Mouse (Mus musculus) left cerebral cortex, adult 2 months (tissue): ENCODE measurements at regions not wholly inside any gene's neighbourhood (a gene's known extent, or its start where the extent isn't known, plus 50 kb on each side); places are given as distances from the start of the nearest gene placed in this dataset.

Experiments
- DNase-seq, 2 experiments: peaks; one replicate each; pipeline ENCODE4 v3.0.0; 2021 to 2022; ENCODE audit warnings: low spot score in 2 of 2, mixed read lengths in 1 of 2; ENCODE audit errors: extremely low spot score in 1 of 2
- H3K27ac ChIP-seq: fragments of 200-600 bp; 2 replicates; pipeline ENCODE4 v1.8.1; 2022
- H3K4me3 ChIP-seq: fragments of 200-600 bp; 2 replicates; pipeline ENCODE4 v1.8.1; 2022
- CTCF ChIP-seq: fragments of 200-600 bp; IDR thresholded peaks from 2 replicates; pipeline ENCODE4 v1.8.1; 2022; ENCODE audit warnings: antibody characterized with exemption, mild to moderate bottlenecking, moderate library complexity
- intact Hi-C: fragments of 180-260 bp; cut with DNase I; formaldehyde crosslinking; loops from one replicate; pipeline ENCODE4 v1.15.1; 2025

DNA sequence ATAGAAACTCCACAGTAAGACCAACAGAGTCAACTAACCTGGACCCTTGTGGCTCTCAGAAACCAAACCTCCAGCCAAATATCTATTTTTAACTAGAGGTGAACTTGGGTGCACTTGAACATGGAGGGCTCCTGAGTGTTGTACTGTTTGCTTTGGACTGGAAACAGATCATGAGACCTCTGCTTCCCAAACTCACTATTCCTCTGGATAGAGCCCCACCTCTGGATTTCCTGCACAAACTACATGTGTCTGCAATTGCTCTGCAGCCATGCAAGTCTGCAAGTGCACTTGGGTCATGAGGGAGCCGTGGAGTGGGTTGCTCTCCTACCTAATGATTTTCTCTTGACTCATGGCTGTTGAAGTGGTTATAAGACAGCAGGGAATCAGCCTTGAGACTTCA, 759.9 kb upstream of the Fam160b2 start:
- intact Hi-C loops, result no loop called here
- no peak for TF ChIP-seq CTCF
- no peak for DNase-seq

DNA sequence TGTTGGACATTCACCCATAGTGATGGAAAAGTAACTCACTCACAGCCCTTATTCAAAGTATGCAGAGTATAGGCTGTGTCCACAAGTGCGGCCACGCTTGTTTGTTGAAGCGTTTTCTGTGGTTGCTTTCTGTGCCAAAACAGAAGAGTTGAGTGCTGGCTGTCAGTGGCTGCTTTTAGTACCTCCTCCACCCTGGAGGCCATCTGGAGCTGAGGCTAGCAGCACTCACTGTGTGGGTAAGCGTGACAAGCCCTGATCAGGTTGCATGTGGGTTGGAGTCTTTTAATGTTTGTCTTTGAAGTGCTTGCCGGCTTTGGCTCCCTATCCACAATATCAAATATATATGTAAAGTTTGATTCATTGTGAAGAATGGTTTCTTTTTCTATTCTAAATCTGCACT, 738.6 kb upstream of the Fam160b2 start:
- Histone ChIP-seq H3K4me3 (no peak overlapping the region), H3K27ac (no peak overlapping the region)
- DNase-seq, result peak; percentile 43 to 63
- intact Hi-C loops, result loop anchor here (1.0 to 5.0 kb wide), 5 partner anchors 126 to 901 kb away; no protein-coding TSS in a partner anchor
- TF ChIP-seq CTCF, result no peak

More for the DNA sequence above, 759.9 kb upstream of the Fam160b2 start:
- Histone ChIP-seq H3K27ac (no peak overlapping the region), H3K4me3 (no peak overlapping the region)

DNA sequence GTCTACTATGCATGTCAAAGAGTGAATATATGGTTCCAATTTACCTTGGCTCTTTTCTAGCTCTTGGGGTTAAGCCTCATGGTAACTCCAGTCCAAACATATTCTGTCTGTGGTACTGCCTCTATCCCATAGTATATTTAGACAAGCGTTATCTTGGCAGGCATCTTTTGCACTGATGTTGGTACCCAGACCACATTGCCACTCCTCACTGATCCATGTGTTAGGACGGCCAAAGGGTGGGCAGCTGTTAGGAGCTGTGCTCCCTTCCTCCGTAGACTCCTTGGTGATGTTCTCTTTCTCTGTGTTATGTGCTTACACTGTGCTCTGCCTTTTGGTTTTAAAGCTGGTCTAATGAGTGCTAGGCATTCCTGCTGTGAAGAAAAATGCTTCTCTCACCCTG, 737.3 kb upstream of the Fam160b2 start:
- Histone ChIP-seq H3K27ac (no peak overlapping the region), H3K4me3 (no peak overlapping the region)
- TF ChIP-seq CTCF, result no peak
- peak in 1 of 2 experiments; percentile 2 for DNase-seq
- intact Hi-C loops, result loop anchor here (5.0 kb wide), 1 partner anchor 635 kb away; no protein-coding TSS in a partner anchor

DNA sequence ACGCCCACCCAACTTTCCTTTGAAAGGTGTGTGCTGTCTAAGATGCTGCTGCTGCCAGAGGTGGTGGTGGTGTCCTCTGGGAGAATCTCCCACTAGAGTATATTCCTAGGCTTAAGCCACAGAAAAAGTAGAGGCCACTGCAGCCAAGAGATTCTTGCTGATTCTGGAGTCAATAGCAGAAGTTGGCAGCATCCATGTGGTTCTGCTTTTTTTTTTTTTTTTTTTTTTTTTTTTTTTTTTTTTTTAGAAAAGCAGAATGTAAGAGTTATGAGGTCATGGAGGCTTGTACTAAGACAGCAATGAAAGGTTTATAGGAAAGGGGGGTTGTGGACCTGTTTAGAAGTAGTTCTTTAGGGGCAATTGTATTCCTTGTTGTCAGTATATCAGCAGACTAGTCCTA, 734.4 kb upstream of the Fam160b2 start:
- H3K4me3 ChIP-seq, result no peak overlapping the region
- intact Hi-C loops, result loop anchor here (5.0 kb wide), 1 partner anchor 153 kb away; no protein-coding TSS in a partner anchor
- no peak for TF ChIP-seq CTCF
- DNase-seq, result peak in 1 of 2 experiments; percentile 1
- no peak overlapping the region for H3K27ac ChIP-seq

DNA sequence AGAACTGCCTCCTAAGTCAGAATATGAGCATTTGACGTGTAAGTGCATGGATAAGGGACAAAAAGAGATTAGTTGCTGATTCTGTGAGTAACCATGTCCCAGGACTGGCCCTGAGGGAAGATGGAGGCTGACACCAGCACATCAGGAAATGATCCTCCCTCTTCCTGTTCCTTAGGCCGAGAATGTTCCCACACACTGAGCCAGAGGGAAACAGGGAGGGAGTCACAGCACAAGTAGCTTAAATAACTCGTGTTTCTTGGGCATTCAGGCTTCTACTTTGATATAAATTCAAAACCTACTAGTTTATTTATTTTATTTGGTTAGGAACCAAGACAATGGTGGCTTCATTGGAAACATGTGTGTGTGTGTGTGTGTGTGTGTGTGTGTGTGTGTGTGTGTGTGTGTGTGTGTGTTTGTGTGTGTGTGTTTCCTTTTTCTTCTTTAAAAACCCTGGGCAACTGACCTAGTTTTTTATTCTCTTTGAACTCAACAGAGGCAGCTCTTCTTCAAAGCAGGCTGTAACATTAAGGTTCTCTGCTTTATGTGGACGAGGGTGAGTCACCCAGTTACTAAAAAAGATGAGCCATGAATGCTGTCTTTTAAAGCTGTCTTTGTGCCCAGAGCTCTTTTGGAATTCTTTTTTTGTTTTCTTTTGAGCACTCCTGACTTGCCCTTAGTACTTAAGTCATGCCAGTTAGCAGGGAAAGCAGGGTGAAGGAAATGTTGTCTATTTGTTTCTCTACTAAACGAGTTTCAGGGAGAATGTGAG, 730.4 kb upstream of the Fam160b2 start:
- Histone ChIP-seq H3K4me3 (no peak overlapping the region), H3K27ac (peak overlapping the region; percentile 77)
- intact Hi-C loops, result loop anchor here (1.0 to 5.0 kb wide), 6 partner anchors 98 to 909 kb away; no protein-coding TSS in a partner anchor
- DNase-seq, result no peak
- no peak for TF ChIP-seq CTCF

DNA sequence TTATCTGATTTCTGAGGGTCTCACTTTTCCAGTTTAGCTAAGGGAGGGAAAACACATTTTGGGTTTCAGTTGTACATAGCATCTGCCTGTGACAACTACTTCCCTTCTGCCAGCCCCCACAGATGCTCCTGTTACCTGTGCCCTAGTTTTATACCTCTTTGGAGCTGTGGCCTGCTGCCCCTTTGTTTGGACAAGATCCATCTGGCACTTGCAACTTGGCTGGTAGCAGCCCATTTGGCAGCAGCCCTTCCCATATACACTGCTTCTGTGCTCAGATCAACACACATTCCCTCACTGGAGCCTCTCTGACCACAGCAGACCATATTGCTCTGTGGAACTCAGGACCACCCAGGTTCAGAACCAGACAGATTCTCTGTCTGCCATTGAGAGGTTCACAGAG, 728.0 kb upstream of the Fam160b2 start:
- intact Hi-C loops, result loop anchor here (5.0 kb wide), 2 partner anchors 95 to 225 kb away; no protein-coding TSS in a partner anchor
- no peak for TF ChIP-seq CTCF
- Histone ChIP-seq H3K4me3 (no peak overlapping the region), H3K27ac (no peak overlapping the region)
- DNase-seq, result no peak

DNA sequence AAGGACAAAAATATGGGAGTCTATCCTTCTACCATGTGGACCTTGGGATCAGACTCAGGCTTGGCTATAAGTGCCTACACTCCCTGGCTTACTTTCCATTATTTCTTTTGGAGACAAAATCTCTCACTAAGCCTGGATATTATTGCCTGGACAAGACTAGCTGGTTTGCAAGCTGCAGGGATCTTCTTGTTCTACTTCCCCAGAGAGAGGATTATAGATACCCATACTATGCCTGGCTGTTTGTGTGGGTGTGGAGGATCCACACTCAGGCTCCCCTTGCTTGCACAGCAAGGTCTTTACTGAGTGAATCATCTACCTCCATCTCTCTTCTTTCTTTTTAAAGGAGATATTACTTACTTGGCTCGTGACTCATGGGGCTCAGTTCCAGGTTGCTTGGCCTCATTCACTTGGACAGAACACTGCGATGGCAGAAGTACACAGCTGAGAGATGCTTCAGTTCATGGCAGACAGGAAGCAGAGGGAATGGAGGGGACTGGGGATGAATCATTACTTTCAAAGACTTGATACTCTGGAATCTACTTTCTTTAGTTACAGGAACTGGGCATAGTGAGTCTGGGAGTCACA, 727.0 kb upstream of the Fam160b2 start:
- intact Hi-C loops, result loop anchor here (5.0 kb wide), 2 partner anchors 94 to 224 kb away; no protein-coding TSS in a partner anchor
- no peak overlapping the region for H3K4me3 ChIP-seq
- no peak overlapping the region for H3K27ac ChIP-seq
- peak in 1 of 2 experiments; percentile 29 for DNase-seq
- no peak for TF ChIP-seq CTCF

DNA sequence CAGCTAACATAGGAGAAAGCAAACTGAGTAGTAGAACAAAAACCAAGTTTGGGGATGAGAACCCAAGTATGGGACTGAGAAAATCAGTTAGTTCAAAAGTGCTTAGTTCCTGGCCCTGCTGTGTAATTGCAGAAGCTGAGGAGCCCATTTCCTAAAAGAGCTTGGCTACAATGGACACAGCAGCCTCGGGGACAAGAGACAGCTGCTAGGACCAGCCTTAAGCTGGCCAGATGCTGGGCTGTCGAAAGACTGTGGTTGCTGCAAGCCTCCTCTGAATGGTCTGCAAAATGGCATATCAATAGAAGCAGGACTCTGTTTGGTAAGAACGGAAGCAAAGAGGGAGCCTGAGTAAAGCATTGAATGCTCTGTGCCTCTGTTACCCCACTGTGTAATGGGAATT, 715.6 kb upstream of the Fam160b2 start:
- no peak for TF ChIP-seq CTCF
- intact Hi-C loops, result no loop called here
- Histone ChIP-seq H3K4me3 (no peak overlapping the region), H3K27ac (no peak overlapping the region)
- DNase-seq, result no peak

DNA sequence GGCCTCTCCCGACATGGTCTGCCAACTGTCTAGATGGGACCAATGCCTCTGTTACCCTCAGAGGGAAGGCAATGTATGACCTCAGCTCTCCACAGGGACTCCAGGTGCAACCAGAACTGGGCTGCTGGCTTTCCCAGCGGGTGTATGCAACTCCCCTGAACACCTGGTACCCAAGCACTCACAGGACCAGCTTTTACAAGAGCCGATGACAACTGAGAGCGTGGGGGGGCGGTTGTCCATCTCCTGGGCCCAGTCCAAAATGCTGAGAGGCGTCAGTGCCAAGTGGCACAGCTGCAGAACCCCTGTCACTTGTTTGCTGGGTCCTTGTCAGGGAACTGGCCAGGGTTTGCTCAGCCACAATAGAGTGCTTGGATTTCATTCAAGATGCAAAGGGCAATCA, 700.1 kb upstream of the Fam160b2 start:
- intact Hi-C loops, result no loop called here
- no peak for DNase-seq
- TF ChIP-seq CTCF, result no peak
- no peak overlapping the region for H3K27ac ChIP-seq
- H3K4me3 ChIP-seq, result no peak overlapping the region

DNA sequence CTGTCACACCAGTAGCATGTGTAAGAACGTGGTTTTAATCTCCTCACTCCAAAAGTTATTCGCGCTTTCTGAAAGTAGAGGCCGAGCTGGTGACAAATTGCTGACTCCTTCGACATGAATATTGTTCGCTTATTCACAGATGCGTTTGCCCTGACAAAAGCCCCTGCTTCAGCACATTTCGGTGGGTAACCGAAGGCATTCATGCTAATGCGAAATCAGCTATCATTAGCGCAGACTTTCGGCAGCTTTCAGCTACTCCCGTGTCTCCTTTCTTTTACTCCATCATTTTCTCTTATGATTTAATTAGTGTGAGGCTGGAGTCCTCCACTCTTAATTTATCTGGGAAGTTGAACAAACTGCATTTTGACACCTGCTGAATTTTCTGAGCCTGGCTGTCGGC, 681.9 kb upstream of the Fam160b2 start:
- intact Hi-C loops, result no loop called here
- no peak for DNase-seq
- TF ChIP-seq CTCF, result no peak
- Histone ChIP-seq H3K27ac (no peak overlapping the region), H3K4me3 (no peak overlapping the region)

DNA sequence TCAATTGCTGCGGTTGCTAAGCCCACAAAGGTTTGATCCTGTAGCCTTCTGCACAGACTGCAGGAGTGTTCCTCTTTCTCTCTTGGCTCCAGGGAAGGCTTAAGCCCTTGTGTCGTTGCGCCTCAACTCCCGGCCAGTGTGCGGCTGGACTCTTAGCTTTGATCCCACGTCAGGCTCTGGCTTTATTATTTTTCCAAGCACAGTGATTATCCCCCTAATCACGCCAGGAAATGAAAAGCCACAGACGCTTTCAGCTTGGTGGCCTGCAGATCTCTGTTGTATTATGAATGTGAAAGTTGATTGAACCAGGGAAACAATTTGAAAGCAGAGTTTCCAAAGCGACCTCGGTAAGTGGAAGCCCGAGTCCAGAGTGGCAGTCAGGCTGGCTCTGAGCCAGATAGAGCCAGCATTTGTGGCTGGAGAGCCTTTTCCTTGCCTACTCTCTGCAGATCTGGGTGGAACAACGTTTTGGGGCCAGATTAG, 676.7 kb upstream of the Fam160b2 start:
- no peak overlapping the region for H3K27ac ChIP-seq
- TF ChIP-seq CTCF, result no peak
- peak in 1 of 2 experiments; percentile 9 for DNase-seq
- intact Hi-C loops, result no loop called here
- no peak overlapping the region for H3K4me3 ChIP-seq

DNA sequence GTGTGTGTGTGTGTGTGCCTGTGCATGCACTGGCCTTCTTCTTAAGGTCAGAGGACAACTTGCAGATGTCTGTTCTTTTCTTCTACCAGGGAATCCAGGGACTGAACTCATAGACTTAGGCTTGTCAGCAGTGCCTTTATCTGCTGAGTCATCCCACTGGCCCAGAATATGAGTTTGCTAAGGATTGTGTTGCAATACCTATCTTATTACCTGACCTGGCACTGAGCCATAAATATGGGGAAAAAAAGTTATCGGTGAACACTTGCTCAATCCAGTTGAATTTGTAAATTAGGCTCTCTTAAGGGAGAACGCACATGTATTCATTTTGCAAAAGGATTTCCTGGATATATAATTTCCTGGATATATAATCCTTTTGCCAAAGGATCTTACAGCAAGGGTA, 672.8 kb upstream of the Fam160b2 start:
- Histone ChIP-seq H3K4me3 (no peak overlapping the region), H3K27ac (no peak overlapping the region)
- intact Hi-C loops, result no loop called here
- TF ChIP-seq CTCF, result no peak
- DNase-seq, result no peak
